Mouse (Mus musculus) sigmoid colon, adult 10 weeks (tissue): ENCODE results near the gene Aspg. TPM values are rescaled to one million over a fixed set of nuclear protein-coding genes. Genes with fewer than 3 reads are reported as not detected.

ENCODE experiments used
- polyA plus RNA-seq: library from polyadenylated mRNA; stranded (reverse); fragments of 350-450 nt; fragmentation: Illumina TruSeq; extraction: RNeasy Lipid Tissue Mini Kit (QIAGEN cat#74804); gene quantifications from one replicate; pipeline ENCODE4 v1.2.3, GENCODE M21; 2014; ENCODE audit warnings: low read depth, low replicate concordance

Aspg gene
- polyA plus RNA-seq = 0.63 TPM

GRCm38 (mm10) chr12:112106541-112106971, at the start of gene Aspg:
Gene Aspg (plus strand): TSS chr12:112106679.

GRCm38 (mm10) chr12:112145875-112146651, 39.6 kb downstream of the Aspg start, which contains the start of gene Kif26a:
Gene Kif26a (plus strand): TSS chr12:112146208.

Other genes with a start within 250 kb of the Aspg start
- 7.2 TPM for gene Ppp1r13b, start 198.6 kb upstream of the Aspg start, polyA plus RNA-seq
- 1,237 TPM for gene Atp5mpl, start 139.7 kb upstream of the Aspg start, polyA plus RNA-seq
- gene Tdrd9, start 135.1 kb upstream of the Aspg start, polyA plus RNA-seq = not detected
- gene Rd3l, start 125.4 kb upstream of the Aspg start, polyA plus RNA-seq = not detected
- gene Kif26a, start 39.5 kb downstream of the Aspg start, polyA plus RNA-seq = 0.50 TPM